Mouse (Mus musculus) cerebellum, adult 11 months (tissue): ENCODE measurements around the gene Erich3.

ENCODE experiments used
- DNase-seq: peaks from one replicate; pipeline ENCODE4 v3.0.0; 2022

The Erich3 gene

DNA sequence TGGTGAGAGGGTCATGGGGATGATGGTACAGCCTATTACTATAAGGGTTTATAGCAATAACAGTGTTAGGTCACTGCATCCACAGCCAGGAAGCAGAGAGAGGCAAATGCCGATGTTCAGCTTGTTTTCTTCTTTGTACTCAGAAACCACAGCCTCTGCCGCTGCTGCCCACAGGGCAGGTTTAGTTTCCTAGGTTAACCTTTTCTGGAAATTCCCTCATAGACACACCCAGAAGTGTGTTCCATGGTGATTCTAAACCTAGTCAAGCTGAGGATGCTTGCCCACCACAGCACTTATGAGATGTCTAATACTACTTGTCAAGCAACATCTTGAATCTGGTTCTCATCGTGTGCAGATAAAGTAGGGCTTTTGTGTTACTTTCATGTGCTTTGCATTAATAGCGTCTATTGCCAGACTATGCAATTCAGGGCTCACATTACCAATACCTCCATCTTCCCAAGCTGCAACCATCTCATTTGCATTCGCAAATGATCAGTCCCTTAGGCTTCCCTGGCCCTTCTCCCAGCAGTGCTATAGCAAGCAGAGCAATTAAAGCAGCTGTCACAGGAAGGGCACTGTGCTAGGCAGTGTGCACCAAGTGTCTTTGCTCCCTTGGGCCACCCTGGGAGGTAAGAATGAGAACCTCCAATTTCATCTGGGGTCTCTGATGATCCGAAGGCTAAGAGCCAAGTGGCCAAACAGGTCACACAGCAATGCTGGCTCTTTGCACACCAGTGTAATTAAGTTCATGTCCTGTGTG lies 115.4 kb downstream of the Erich3 start:
- DNase-seq, result no peak

DNA sequence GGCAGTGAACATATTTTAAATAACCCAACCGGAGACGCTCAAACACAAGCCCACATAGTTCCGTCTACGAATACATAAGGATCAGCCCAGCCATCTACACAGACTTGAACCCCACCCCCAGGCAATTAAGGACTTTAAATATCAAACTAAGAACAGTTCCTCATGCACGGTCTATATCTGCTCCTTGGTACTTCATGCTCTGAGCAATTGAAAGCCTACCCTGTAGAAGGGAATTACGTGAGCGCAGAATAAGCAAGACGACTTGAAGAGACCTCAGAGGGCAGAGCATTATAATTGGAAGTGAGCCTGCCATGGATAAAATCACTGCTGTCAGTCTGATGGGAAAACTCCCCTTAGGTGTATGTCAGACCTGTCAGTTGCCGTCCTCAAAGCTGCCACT lies 122.7 kb downstream of the Erich3 start:
- no peak for DNase-seq

DNA sequence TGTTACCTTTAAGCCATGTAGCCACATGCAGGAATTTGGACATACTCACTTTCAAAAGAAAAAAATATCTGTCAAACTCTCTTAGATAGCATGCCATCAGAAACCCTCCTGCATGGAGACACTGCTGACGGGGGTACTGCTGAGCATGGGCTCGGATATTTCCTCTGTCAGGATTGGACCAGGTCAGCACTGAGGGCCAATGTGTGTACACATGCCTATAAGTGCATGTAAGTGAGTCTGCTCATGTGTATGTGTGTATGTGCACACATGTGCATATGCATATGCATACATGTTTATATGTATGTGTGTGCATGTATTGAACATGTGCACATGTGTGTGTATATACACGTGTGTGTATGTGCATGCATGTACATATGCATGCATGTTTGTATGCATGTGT lies 124.0 kb downstream of the Erich3 start:
- DNase-seq, result no peak

DNA sequence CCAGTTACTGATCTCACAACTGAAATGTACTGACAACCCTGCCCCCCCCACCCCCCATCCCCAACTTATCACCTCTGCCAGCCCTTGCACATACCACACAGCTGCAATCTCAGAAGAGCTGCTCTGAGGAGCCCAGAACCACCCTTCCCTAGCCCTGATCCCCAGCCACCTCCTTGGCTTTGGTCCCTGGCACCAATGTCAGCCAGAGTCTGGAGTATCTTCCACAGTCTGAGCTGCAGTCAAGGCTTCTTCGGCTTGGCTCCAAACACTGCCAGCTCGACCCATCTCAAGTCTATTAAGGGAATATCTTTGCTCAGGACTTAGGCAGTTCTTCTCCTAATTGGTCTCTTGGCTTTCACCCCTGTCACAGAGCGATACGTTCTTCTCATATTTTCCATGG lies 129.9 kb downstream of the Erich3 start:
- DNase-seq, result no peak

DNA sequence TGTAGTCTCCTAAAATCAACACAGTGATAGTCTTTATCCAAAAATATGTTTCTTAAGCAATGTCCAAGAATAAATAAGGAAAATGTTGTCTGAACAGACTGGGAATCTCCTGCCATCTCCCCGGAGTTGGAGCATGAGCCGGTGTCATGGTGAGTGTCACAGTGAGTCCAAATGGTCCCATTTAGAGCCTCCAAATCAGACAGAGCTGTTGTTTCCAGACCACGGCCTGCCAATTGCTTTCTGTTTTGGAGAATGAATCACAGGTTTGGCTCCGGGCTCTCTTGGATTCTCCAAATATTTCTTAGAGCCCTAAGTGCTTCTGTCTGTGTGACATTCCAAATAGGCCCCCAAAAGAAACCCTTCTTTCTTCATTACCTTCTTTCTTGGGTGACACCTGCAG lies 135.1 kb downstream of the Erich3 start:
- DNase-seq, result no peak

DNA sequence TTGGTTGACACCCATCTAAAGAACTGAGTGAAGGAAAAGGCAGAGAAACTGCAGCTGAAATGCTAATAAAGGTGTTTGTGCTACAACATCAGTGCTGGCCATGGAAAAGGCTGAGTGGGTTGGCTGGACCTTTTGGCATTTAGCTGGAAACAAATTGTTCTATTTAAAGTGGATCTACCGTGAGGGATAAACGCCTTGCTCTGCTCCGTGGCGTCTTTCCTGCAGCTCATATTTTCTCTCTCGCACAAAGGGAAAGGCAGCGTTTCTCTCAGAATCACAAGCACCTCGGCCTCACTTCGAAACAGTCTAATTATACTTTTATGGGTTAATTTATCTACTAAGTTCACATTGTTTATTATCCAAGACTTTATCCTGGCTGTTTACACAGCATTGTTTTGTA lies 136.8 kb downstream of the Erich3 start:
- DNase-seq, result no peak

DNA sequence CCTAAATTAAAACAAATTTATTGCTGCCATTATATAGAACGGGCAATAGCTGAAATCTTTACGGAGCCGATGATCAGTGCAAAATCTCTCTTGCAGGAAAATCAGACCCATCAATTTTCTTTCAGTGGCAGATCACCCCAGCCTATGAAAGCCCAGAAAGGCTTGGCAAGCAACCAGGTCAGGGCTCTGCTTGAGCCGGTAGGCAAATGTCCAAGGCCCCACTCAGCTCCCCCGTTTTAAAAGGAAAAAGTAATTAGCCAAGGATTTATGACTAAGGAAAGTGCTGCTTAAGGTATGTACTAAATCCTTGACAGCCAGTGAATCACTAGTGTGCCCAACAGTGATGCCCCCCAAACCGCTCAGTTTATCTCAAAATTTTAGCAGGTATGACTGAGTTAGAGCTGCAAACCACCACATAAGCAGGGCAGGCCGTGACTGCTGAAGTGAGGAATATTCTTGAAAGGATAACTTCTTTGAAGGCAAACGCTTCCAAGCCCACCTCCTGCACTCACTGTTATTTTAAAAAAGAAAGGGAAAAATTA lies 137.3 kb downstream of the Erich3 start:
- no peak for DNase-seq

DNA sequence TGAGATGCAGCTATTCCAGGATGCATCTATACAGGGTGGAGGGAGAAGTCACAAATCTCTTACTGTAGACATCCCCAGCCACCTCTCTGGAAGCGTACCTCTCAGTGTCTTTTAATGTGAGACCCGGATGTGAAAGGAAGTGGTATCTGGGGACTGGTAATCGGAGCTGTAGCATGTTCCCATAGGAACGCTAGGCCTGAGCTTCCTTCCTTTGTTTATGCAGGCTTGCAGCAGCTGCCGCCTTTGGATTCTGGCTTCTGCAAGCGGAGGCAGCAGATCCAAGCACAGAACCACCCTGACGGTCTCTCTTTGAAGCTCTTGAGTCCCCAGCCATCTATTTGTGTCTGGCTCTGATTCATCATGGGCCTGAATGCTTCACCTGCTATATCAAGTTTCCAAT lies 143.0 kb downstream of the Erich3 start:
- DNase-seq, result no peak

DNA sequence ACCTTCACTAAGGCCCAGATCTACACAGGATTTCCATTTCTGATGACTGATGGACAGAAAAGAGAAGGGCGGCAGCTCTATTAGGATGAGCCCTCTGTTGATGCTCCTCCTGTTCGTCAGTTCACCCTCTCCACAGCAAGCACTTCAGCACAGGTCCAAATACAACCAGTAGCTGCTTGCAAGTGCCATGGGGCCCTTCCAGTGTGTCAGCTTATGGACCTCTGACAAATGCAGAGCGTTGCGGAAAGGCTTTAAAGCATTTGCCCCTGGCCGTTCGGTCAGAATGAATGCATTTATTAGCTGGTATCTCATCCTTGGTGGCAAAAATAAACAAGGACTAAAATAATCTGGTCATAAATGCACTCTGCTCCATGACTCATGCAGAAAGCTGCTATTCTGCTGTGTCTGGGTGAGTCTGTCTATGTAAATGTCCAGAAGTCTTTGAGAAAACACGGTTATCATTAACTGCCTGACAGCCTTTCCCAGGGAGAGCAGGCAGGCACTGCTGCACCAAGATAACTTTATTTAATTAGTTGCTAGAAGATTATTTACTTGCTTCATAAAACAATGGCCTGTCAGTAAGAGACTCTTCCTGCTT lies 146.7 kb downstream of the Erich3 start:
- no peak for DNase-seq

DNA sequence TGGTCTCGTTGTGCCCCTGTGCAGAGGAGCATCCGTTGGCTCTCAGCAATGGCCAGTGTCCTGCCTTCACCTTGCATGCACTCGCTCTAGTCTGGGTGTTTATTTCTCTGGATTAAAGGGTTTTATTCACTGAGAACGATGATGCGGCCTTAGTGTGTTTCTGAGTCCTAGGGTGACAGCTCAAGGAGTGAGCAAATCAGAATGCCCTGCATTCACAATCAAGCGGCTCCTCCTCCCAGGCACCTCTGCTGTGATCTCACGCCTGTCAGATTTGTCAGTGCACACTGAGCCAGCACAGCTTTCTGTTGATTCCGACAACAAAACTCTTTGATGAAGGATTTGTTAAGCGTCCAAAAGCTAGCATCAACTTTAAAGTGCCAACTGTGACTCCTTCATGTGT lies 147.6 kb downstream of the Erich3 start:
- DNase-seq, result no peak

DNA sequence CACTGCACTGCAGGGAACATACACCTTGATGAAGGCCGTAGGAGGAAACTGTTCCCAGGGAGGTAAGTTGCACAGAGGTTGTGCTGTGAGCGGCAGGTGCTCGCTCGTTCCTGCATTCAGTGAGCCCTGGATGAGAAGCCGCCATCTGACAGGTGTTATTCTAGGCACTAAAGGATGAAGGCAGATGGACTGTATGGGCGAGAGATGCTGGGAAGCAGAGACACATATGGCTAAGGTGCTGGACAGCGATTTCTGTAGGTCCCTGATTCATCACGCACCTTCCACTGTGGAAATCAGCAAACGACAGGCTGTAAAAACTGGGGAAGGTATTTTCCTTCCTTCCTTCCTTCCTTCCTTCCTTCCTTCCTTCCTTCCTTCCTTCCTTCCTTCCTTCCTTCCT lies 148.2 kb downstream of the Erich3 start:
- DNase-seq, result no peak

DNA sequence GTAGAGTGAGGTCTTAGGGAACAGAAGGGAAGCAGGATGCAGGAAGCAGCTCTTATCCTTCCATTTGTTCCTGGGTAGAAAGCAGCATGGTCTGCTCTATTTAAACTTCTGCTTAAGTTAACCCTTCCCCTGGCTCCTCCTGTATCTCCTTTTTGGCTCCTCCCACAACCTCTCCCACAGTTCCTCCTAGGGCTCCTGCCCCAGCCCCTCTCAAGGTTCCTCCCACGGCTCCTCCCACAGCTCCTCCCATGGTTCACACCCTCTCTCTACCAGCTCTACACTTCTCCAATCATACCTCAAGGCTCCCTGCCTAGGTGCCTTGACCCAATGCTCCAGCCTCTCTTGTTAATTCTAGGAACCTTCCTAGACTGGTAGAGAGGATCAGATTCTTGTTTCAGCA lies 149.2 kb downstream of the Erich3 start:
- no peak for DNase-seq

DNA sequence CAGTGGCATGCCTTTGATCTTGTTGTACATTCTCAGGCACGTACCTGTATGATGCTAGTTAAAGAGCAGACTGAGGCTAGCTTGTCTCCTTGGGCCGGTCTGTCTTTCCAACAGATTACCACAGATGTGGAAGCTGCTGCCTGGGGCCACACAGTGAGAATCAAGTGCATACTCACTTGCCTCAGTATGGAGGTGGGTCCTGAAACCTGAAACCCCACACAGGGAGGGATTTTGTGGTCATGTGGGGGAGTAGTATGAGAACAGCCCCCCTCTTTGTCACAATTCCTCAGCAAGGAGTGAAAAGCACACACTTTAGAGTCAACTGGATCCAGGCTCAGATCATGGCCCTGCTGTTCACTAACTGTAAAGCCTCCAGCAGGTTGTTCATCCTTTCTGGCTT lies 151.9 kb downstream of the Erich3 start:
- DNase-seq, result no peak

DNA sequence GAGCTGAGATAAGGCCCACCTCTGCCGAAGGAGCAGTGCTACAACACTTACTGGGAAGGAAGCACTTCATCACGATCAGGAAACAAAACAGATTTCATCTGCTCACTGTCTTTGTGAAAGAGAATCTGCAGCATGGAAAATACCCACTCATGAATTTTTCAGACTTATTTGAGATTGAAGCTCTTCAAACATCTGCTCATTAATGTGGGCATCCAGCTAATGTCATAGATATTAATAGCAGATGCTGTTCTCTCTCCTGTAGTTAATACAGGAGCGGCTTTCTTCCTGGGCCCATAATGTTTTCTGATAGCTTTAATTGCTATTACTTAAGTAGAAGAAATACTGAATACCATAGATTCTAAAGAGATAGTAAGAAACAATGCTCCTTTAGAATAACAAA lies 152.6 kb downstream of the Erich3 start:
- DNase-seq, result no peak

DNA sequence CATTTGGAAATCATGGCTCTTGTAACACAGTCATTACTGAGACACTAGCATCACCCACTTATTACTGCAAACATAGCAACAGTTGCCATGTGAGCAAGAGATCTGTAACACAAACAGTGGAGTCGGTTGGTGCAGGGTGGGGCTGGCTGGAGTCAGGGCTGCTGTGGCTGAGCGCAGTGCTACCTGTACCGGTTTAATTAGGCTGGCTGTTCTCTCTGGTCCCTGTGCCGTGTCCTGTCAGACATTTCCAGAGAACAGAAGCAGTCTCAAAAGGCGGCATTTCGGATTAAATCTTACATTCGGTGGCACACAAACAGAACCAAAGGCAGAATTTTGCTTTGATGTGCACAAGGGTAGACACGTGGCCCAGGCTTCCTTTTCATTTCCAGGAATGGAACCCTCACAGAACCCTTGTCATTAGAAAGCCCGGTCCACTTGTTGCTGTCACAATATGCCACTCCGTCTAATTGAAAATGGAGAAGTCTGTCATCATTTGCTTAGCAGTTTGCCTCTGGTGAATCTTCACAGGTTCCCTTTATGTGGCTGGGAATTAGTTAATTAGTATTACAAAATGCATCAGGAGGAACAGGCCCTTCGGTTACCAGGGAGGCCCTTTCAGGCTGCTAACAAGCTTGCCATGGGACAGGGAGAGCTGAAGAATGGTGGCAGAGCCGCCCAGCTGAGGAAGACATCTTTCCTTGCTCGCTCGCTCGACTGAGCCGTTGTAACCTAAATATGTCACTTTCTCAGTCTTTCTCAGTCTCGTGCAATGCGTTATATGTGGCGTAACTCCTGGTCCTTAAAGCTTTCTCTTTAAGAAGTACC lies 153.4 kb downstream of the Erich3 start:
- DNase-seq, result no peak
